Mouse (Mus musculus) adrenal gland, adult 8-10 months (tissue): ENCODE measurements around the gene Zdhhc17. TPM values are rescaled to one million over a fixed set of nuclear protein-coding genes. Genes with fewer than 3 reads are reported as not detected.

Source experiments
- DNase-seq: peaks from one replicate; pipeline ENCODE4 v3.0.0; 2022
- total RNA-seq, 4 experiments: library from RNA; stranded (reverse); gene quantifications; 2 replicates each; pipeline ENCODE4 v1.2.4; 2022

Gene Zdhhc17
- total RNA-seq, 4 experiments from 2014 or later, result 31.1 to 55.0 (median 45.0) TPM

- peak; percentile 91 for DNase-seq
Measured at GRCm38 (mm10) chr10:110952937-110953451, 56.9 kb downstream of the Zdhhc17 start.

GRCm38 (mm10) chr10:110952271-110952670 is 57.7 kb downstream of the Zdhhc17 start:
- DNase-seq, result no peak

GRCm38 (mm10) chr10:110951748-110952147 is 58.2 kb downstream of the Zdhhc17 start:
- DNase-seq, result no peak

DNA sequence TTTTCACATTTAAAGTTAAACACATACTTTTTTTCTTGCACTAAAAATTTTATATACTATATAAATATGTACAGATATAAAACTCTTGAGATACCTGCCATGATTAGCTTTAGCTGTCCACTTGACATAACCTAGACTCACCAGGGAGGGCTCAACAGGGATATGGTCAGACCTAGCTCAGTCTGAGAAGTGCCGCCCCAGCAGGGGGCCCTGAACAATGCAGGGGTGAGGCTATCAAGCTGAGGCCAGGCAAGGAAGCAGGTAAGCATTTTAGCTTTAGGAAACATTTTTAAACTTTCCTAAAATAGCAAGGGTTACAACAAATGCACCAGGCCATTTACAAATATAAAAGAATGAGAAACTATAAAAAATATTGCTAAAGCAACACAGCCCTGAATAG is 58.8 kb downstream of the Zdhhc17 start:
- DNase-seq, result no peak

DNA sequence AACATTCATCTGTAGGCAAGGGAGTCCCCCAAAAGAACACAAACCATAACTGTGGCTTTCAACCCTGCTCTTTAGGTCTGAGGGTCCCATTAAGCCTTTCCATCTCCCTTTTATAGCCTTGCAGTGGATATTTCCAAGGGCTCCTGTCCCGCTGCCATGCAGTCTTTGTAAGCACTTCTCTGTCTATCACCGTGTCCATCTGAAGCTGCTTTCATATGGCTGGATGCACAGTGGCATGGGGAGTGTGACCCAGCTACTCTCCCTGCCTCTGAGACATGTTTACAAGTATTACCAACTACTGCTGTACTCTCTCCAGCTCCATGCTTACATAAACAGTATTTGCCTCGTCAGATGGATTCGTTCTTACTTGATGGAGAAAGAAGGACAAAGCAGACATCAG is 62.4 kb downstream of the Zdhhc17 start:
- DNase-seq, result no peak

- DNase-seq, result no peak
Measured at GRCm38 (mm10) chr10:110945966-110946365, 64.0 kb downstream of the Zdhhc17 start.

DNA sequence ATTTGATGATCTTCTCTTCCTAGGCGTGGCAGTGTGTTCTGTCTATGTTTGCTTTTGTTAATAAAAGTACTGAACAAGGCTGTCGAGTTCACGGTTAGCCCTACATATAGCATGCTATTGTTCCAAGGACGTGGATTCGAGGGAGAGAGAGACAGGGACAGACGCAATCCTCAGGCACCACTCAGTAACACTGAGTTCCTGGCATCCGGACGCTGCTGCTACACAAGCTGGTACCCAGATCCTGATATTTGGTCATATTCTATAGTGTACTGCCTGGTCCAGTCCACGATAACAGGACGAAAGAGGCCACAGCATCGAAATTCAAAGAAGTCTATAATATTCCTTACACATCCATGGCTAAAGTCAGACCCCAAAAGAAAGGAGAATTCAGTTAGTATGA is 65.8 kb downstream of the Zdhhc17 start:
- no peak for DNase-seq

GRCm38 (mm10) chr10:110942806-110943205 is 67.1 kb downstream of the Zdhhc17 start:
- no peak for DNase-seq

GRCm38 (mm10) chr10:110941968-110942367 is 68.0 kb downstream of the Zdhhc17 start:
- no peak for DNase-seq

GRCm38 (mm10) chr10:110940740-110941398 is 69.1 kb downstream of the Zdhhc17 start:
- no peak for DNase-seq

- DNase-seq, result no peak
Measured at GRCm38 (mm10) chr10:110939717-110940116, 70.2 kb downstream of the Zdhhc17 start.

- no peak for DNase-seq
Measured at GRCm38 (mm10) chr10:110938841-110939549, 70.9 kb downstream of the Zdhhc17 start.

- DNase-seq, result no peak
Measured at GRCm38 (mm10) chr10:110938361-110938760, 71.6 kb downstream of the Zdhhc17 start.

- no peak for DNase-seq
Measured at GRCm38 (mm10) chr10:110935669-110936068, 74.3 kb downstream of the Zdhhc17 start.

GRCm38 (mm10) chr10:110935081-110935480 is 74.9 kb downstream of the Zdhhc17 start:
- no peak for DNase-seq

DNA sequence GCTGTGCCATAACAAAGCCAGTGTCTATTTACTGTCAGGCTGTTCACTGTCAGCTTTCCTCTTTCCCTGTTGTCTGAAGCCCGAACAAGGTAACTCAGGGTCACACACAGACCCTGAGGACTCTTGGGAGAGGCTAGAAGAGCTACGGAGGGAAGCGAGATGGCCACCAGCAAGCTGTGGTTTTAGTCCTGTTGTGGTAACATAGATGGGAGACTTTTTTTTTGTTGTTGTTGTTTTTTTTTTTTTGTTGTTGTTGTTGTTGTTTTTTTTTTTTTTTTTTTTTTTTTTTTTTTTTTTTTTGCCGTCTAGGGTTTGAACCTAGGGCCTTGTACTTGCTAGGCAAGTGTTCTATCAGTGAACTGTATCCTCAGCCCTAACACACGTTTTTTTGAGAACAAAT is 76.4 kb downstream of the Zdhhc17 start:
- no peak for DNase-seq

- no peak for DNase-seq
Measured at GRCm38 (mm10) chr10:110931913-110932560, 77.9 kb downstream of the Zdhhc17 start.

DNA sequence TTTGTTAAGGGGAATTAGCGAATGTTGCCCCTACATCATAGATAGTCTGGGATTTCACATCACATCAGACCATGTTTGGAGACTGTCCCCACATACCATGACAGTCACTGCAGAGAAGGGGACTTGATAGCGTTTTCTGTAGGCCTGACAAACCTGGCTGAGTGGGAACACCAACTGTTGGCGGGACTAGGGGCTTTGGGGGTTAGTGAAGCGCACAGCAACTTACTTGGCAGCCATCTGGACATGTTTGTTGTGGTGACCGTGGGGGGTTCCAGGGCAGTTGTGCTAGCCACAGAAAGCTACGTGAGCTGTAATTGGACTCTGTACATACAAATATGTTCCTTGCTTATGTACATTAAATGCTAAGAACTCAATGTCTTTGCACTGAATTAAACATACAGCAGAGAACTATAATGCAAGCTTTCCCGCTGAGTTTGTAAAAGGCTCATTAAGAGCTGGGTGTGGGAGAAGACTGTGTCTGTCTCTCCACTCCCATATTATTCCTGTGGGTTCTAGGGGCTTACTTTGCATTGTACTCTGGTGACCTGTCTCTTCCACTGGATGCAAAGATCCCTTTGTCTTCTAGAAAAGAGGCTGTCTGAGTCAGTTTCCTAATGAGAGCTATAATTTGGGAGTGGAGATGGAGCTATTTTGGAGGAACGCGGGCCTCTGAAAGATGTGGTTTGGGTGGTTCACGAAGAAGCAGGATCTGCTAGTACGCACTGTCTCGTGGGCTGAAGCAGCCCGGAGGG is 78.6 kb downstream of the Zdhhc17 start:
- DNase-seq, result no peak

DNA sequence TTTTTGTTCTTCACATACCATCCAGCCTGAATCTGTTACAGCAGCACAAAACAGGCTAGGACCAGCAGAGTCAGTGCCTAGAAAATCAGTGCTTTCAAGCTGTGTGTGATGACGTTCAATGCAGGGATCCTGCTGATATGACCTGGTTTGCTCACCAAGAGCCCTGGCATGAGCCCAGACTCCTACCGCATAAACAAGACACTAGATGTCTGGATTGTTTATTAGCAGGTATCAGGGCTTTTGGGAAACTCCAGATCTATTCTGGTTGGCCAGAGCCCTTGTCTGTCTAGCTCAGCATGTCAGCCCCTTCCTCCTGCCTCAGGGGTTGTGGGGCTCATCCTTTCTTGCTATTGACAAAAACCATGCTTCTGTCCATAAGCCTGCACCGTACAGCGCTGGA is 80.2 kb downstream of the Zdhhc17 start:
- peak; percentile 68 for DNase-seq

- peak; percentile 64 for DNase-seq
Measured at GRCm38 (mm10) chr10:110927491-110927890, 82.4 kb downstream of the Zdhhc17 start.

GRCm38 (mm10) chr10:110922612-110923011 is 87.3 kb downstream of the Zdhhc17 start:
- DNase-seq, result no peak

GRCm38 (mm10) chr10:110921890-110922289 is 88.0 kb downstream of the Zdhhc17 start:
- DNase-seq, result no peak
